Mouse (Mus musculus) lung, embryonic 15.5 days (tissue): ENCODE results near the gene Wdr64. TPM values are rescaled to one million over a fixed set of nuclear protein-coding genes. Genes with fewer than 3 reads are reported as not detected.

Source experiments
- ATAC-seq: fragments of 200-750 bp; cut with Nextera tagmentation; 2 replicates; pipeline ENCODE4 v1.8.0; 2017; ENCODE audit warnings: moderate number of reproducible peaks, borderline replicate concordance; ENCODE audit not compliant: low FRiP score, low TSS enrichment; ENCODE audit errors: extremely low read depth
- H3K27ac ChIP-seq: fragments of 300-500 bp; sonication (generic); 2 replicates; pipeline ENCODE4 v1.5.1; 2015; ENCODE audit warnings: moderate library complexity, mild to moderate bottlenecking, inconsistent platforms
- H3K27me3 ChIP-seq: fragments of 300-500 bp; sonication (generic); 2 replicates; pipeline ENCODE4 v1.6.1; 2015; ENCODE audit warnings: inconsistent platforms
- H3K36me3 ChIP-seq: fragments of 300-500 bp; sonication (generic); 2 replicates; pipeline ENCODE4 v1.6.1; 2015; ENCODE audit warnings: inconsistent platforms
- H3K4me1 ChIP-seq: fragments of 300-500 bp; sonication (generic); 2 replicates; pipeline ENCODE4 v1.6.1; 2015; ENCODE audit warnings: inconsistent platforms
- H3K4me2 ChIP-seq: fragments of 300-500 bp; sonication (generic); 2 replicates; pipeline ENCODE4 v1.6.1; 2015; ENCODE audit warnings: inconsistent platforms, mild to moderate bottlenecking, moderate library complexity
- H3K4me3 ChIP-seq: fragments of 300-500 bp; sonication (generic); 2 replicates; pipeline ENCODE4 v1.5.1; 2015; ENCODE audit warnings: mild to moderate bottlenecking, inconsistent platforms
- H3K9ac ChIP-seq: fragments of 300-500 bp; sonication (generic); 2 replicates; pipeline ENCODE4 v1.6.1; 2015; ENCODE audit warnings: inconsistent platforms
- H3K9me3 ChIP-seq: fragments of 300-500 bp; sonication (generic); 2 replicates; pipeline ENCODE4 v1.6.1; 2016; ENCODE audit warnings: inconsistent platforms
- WGBS: fragments of 180-500 bp; shearing (Covaris S2); methylation state at CpG from one replicate; pipeline ENCODE4 v1.1.7; 2015; 5-methylcytosine and 5-hydroxymethylcytosine counted together
- polyA plus RNA-seq: library from polyadenylated mRNA; unstranded; fragments of >200 nt; fragmentation: Nextera tagmentation; extraction: Ambion mirVana; gene quantifications from 2 replicates; pipeline ENCODE4 v1.2.1, GENCODE M21; 2015

The Wdr64 gene
- polyA plus RNA-seq, 1 experiment from 2014 or later, result not detected

GRCm38 (mm10) chr1:175692246-175692996 is 6.0 kb upstream of the Wdr64 start, which contains the start of the genes Opn3 and Chml:
TSS of gene Opn3 (minus strand) at chr1:175692776.
TSS of gene Chml (minus strand) at chr1:175692901.
- H3K9me3 ChIP-seq, result no peaks in the 10 kb centered on the region
- peak; percentile 98 for ATAC-seq
- H3K4me1 ChIP-seq, result peaks cover 22% of the 10 kb centered on the region
- peaks cover 7% of the 10 kb centered on the region; the same call in 1 of the 2 replicates for H3K36me3 ChIP-seq
- H3K27ac ChIP-seq, result peak within 1 kb of the TSS; percentile 90
- WGBS, result under 1% methylated on average over 32 of the region's 73 CpGs
- peak within 1 kb of the TSS; percentile 83 for H3K9ac ChIP-seq
- H3K27me3 ChIP-seq, result no peaks in the 10 kb centered on the region
- peak within 1 kb of the TSS; percentile 93 for H3K4me2 ChIP-seq
- H3K4me3 ChIP-seq, result peak within 1 kb of the TSS; percentile 67

- WGBS, result 2% methylated on average over 15 of the region's 17 CpGs
- no peak for ATAC-seq
- Histone ChIP-seq H3K4me1 (peaks cover 22% of the 10 kb centered on the region), H3K36me3 (0 out of 2 replicates have a peak, but pooled peaks cover 3% of the 10 kb centered on the region), H3K4me2 (peak overlapping the region; percentile 93), H3K9me3 (no peaks in the 10 kb centered on the region), H3K4me3 (peak overlapping the region; percentile 67), H3K9ac (peak overlapping the region; percentile 41; the same call in 1 of the 2 replicates), H3K27ac (no peak overlapping the region), H3K27me3 (no peaks in the 10 kb centered on the region)
These were observed 5.4 kb upstream of the Wdr64 start for GRCm38 (mm10) chr1:175692997-175693361.

GRCm38 (mm10) chr1:175693429-175693960 is 4.9 kb upstream of the Wdr64 start:
- H3K4me3 ChIP-seq, result peak overlapping the region; percentile 67
- H3K27ac ChIP-seq, result no peak overlapping the region
- H3K9ac ChIP-seq, result no peak overlapping the region

GRCm38 (mm10) chr1:175699375-175699774 is 982 bp downstream of the Wdr64 start:
- Histone ChIP-seq H3K4me2 (no peak overlapping the region), H3K27me3 (no peaks in the 10 kb centered on the region), H3K4me1 (no peaks in the 10 kb centered on the region), H3K4me3 (no peak overlapping the region), H3K36me3 (no peaks in the 10 kb centered on the region), H3K27ac (no peak overlapping the region), H3K9me3 (no peaks in the 10 kb centered on the region), H3K9ac (no peak overlapping the region)
- WGBS, result 48% methylated on average over 3 of the region's 3 CpGs
- ATAC-seq, result no peak

More at GRCm38 (mm10) chr1:175693429-175693960, 4.9 kb upstream of the Wdr64 start:
- WGBS, result 30% methylated on average over 12 of the region's 12 CpGs
- Histone ChIP-seq H3K4me1 (peaks cover 22% of the 10 kb centered on the region), H3K4me2 (peak overlapping the region; percentile 93), H3K9me3 (no peaks in the 10 kb centered on the region), H3K36me3 (no peaks in the 10 kb centered on the region), H3K27me3 (no peaks in the 10 kb centered on the region)
- ATAC-seq, result no peak

- Histone ChIP-seq H3K4me1 (no peaks in the 10 kb centered on the region), H3K27me3 (no peaks in the 10 kb centered on the region), H3K4me2 (no peak overlapping the region), H3K36me3 (no peaks in the 10 kb centered on the region), H3K9ac (no peak overlapping the region), H3K27ac (no peak overlapping the region), H3K9me3 (no peaks in the 10 kb centered on the region), H3K4me3 (no peak overlapping the region)
- 29% methylated on average over 4 of the region's 4 CpGs for WGBS
- no peak for ATAC-seq
These were observed 1.4 kb downstream of the Wdr64 start for GRCm38 (mm10) chr1:175699796-175700195.

- no peak overlapping the region for H3K4me3 ChIP-seq
- WGBS, result 45% methylated on average over 4 of the region's 4 CpGs
- H3K4me1 ChIP-seq, result no peaks in the 10 kb centered on the region
- H3K27me3 ChIP-seq, result no peaks in the 10 kb centered on the region
- ATAC-seq, result no peak
- H3K27ac ChIP-seq, result no peak overlapping the region
- no peak overlapping the region for H3K4me2 ChIP-seq
- no peak overlapping the region for H3K9ac ChIP-seq
- H3K9me3 ChIP-seq, result no peaks in the 10 kb centered on the region
- H3K36me3 ChIP-seq, result no peaks in the 10 kb centered on the region
These were observed 2.8 kb downstream of the Wdr64 start for GRCm38 (mm10) chr1:175701145-175701544.

GRCm38 (mm10) chr1:175707599-175707998 is 9.2 kb downstream of the Wdr64 start:
- Histone ChIP-seq H3K9me3 (no peaks in the 10 kb centered on the region), H3K9ac (no peak overlapping the region), H3K36me3 (no peaks in the 10 kb centered on the region), H3K27ac (no peak overlapping the region), H3K4me3 (no peak overlapping the region), H3K27me3 (no peaks in the 10 kb centered on the region), H3K4me2 (no peak overlapping the region), H3K4me1 (0 out of 2 replicates have a peak, but pooled peaks cover 3% of the 10 kb centered on the region)
- WGBS, result 67% methylated on average over 5 of the region's 5 CpGs
- no peak for ATAC-seq

GRCm38 (mm10) chr1:175708013-175708412 is 9.6 kb downstream of the Wdr64 start:
- H3K4me3 ChIP-seq, result no peak overlapping the region
- no peaks in the 10 kb centered on the region for H3K27me3 ChIP-seq
- no peaks in the 10 kb centered on the region for H3K9me3 ChIP-seq
- H3K4me1 ChIP-seq, result 0 out of 2 replicates have a peak, but pooled peaks cover 3% of the 10 kb centered on the region
- no peak for ATAC-seq
- H3K27ac ChIP-seq, result no peak overlapping the region
- no peak overlapping the region for H3K4me2 ChIP-seq
- no peaks in the 10 kb centered on the region for H3K36me3 ChIP-seq
- H3K9ac ChIP-seq, result no peak overlapping the region

GRCm38 (mm10) chr1:175712338-175712909 is 14.0 kb downstream of the Wdr64 start:
- Histone ChIP-seq H3K27ac (no peak overlapping the region), H3K4me2 (no peak overlapping the region), H3K4me1 (0 out of 2 replicates have a peak, but pooled peaks cover 3% of the 10 kb centered on the region), H3K36me3 (no peaks in the 10 kb centered on the region), H3K4me3 (no peak overlapping the region), H3K27me3 (no peaks in the 10 kb centered on the region), H3K9ac (no peak overlapping the region), H3K9me3 (no peaks in the 10 kb centered on the region)
- ATAC-seq, result peak; percentile 55; the same call in 1 of the 2 replicates
- WGBS, result 62% methylated on average over 11 of the region's 11 CpGs

- no peak overlapping the region for H3K4me2 ChIP-seq
- no peaks in the 10 kb centered on the region for H3K36me3 ChIP-seq
- no peaks in the 10 kb centered on the region for H3K27me3 ChIP-seq
- WGBS, result 82% methylated on average over 9 of the region's 9 CpGs
- no peak overlapping the region for H3K27ac ChIP-seq
- 0 out of 2 replicates have a peak, but pooled peaks cover 3% of the 10 kb centered on the region for H3K4me1 ChIP-seq
- no peak overlapping the region for H3K4me3 ChIP-seq
- H3K9me3 ChIP-seq, result no peaks in the 10 kb centered on the region
- ATAC-seq, result no peak
- H3K9ac ChIP-seq, result no peak overlapping the region
These were observed 18.4 kb downstream of the Wdr64 start for GRCm38 (mm10) chr1:175716832-175717231.

- 25% methylated on average over 7 of the region's 7 CpGs for WGBS
- no peaks in the 10 kb centered on the region for H3K4me1 ChIP-seq
- no peak for ATAC-seq
- no peak overlapping the region for H3K27ac ChIP-seq
- no peak overlapping the region for H3K4me3 ChIP-seq
- H3K27me3 ChIP-seq, result no peaks in the 10 kb centered on the region
- no peak overlapping the region for H3K9ac ChIP-seq
- no peaks in the 10 kb centered on the region for H3K36me3 ChIP-seq
- H3K4me2 ChIP-seq, result no peak overlapping the region
- no peaks in the 10 kb centered on the region for H3K9me3 ChIP-seq
These were observed 27.4 kb downstream of the Wdr64 start for GRCm38 (mm10) chr1:175725771-175726170.
